Mouse (Mus musculus): ENCODE results near the gene Zfp414.

- TF ChIP-seq CTCF (IDR thresholded peaks at IDR 0.05; ENCODE audit: low read depth, low read length) (no peak), POLR2A (IDR thresholded peaks at IDR 0.05; ENCODE audit: extremely low read depth, insufficient read depth, low read length) (no peak)
These were observed 15.2 kb downstream of the Zfp414 start for GRCm38 (mm10) chr17:33644068-33644467.

Measured in liver, adult 2 months (tissue).